Mouse (Mus musculus): ENCODE results near the gene Nek1. TPM values are rescaled to one million over a fixed set of nuclear protein-coding genes. Genes with fewer than 3 reads are reported as not detected.
"Not testable (repeated sequence)": the region's sequence is repeated elsewhere in the genome, so short reads cannot be mapped to it uniquely, and the experiment has no call there.

Gene Nek1
- polyA plus RNA-seq, 1 experiment from 2014 or later = 18.3 TPM

DNA sequence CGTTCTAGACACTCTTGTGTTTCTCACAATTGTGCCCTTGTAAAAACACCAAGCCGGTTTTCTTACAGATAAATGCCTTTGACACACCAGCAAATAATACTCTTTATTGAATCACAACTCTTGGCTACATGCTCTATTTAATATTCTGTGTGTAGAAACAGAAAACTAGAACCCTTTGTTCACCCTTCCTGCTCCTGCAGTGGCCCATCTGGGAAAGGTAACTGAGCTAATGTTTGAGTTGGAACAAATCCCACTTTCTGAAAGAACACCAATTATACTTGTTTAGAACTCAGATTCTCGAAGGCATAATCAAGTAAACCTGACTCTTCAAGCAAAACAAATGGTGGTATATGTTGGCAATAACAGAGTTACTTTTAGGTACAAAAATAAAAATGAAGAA lies 27.3 kb upstream of the Nek1 start:
- Histone ChIP-seq H3K4me3 (no peak overlapping the region), H3K27ac (no peak overlapping the region), H3K36me3 (ENCODE audit: poor library complexity, severe bottlenecking) (no peaks in the 10 kb centered on the region), H3K9ac (no peak overlapping the region), H3K4me1 (peaks cover 8% of the 10 kb centered on the region; the same call in 1 of the 2 replicates), H3K27me3 (no peaks in the 10 kb centered on the region), H3K9me3 (replicated peaks) (no peaks in the 10 kb centered on the region), H3K4me2 (no peak overlapping the region)
- no peak for ATAC-seq
- 48% methylated on average over 3 of the region's 3 CpGs for WGBS

DNA sequence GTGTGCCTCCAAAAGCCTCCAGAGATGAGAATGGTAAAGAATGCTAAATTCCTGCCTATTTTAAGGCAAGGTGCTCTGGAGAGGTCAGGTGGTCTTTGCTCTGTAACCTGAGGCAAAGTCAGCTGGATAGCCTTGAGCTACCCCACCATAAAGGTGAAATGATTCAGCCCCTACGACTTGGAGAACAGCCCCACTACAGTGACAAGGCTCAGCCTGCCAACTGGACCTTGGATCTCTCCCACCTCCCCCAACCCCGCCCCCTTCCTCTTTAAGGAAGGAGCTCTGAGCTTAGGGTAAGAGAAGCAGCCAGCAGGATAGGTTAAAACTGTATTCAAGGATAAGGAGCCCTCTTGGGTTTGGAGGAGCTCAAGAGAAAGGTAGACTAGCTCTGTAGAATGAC lies 23.9 kb upstream of the Nek1 start:
- H3K4me2 ChIP-seq = no peak overlapping the region
- no peak overlapping the region for H3K4me3 ChIP-seq
- H3K9me3 ChIP-seq (replicated peaks) = no peaks in the 10 kb centered on the region
- H3K4me1 ChIP-seq = peaks cover 14% of the 10 kb centered on the region
- H3K27me3 ChIP-seq = no peaks in the 10 kb centered on the region
- ATAC-seq = no peak
- no peak overlapping the region for H3K9ac ChIP-seq
- H3K27ac ChIP-seq = no peak overlapping the region
- H3K36me3 ChIP-seq (ENCODE audit: poor library complexity, severe bottlenecking) = no peaks in the 10 kb centered on the region
- WGBS = 54% methylated on average over 2 of the region's 2 CpGs

DNA sequence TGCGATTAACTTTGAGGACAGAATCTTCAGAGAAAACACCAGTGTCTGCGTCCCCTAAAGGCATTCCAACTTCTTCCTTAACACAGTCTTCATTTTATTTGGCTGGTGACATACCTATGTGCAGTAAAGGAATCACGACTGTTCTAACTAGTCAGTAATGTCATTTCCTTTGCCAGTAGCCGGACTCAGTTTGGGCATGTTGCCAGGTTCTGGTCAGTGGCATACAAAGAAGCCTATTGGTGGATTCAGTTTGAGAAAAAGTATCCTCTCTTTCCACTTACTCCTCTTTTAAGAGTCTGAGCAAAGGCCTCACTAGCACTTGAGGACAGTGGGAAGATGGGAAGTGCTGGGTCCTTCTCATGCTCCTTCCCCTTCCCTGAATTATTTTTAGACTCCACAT lies 21.2 kb upstream of the Nek1 start:
- H3K36me3 ChIP-seq (ENCODE audit: poor library complexity, severe bottlenecking) = no peaks in the 10 kb centered on the region

DNA sequence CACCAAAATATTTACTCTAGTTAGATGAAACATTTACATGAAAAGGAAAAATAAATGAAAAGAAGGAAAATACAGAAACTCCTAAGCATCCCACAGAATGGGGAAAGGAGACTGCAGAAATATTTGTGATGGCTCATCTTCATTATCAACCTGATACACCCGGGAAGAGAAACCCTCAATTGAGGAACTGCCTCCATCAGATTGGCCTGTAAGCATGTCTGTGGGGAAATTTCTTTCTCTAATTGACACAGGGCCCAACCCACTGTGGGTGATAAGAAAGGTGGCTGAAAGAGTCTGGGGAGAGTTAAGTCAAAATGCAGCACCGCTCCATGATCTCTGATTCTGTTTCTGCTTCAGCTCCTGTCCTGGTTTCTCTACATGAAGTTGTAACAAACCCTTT lies 19.5 kb upstream of the Nek1 start:
- no peak for ATAC-seq
- H3K4me2 ChIP-seq = no peak overlapping the region
- H3K36me3 ChIP-seq (ENCODE audit: poor library complexity, severe bottlenecking) = no peaks in the 10 kb centered on the region
- H3K27ac ChIP-seq = no peak overlapping the region
- no peak overlapping the region for H3K4me3 ChIP-seq
- no peak overlapping the region for H3K9ac ChIP-seq
- H3K27me3 ChIP-seq = no peaks in the 10 kb centered on the region
- peaks cover 13% of the 10 kb centered on the region for H3K4me1 ChIP-seq
- WGBS = 91% methylated on average over 2 of the region's 2 CpGs
- no peaks in the 10 kb centered on the region for H3K9me3 ChIP-seq (replicated peaks)

More for the DNA sequence above, 21.2 kb upstream of the Nek1 start:
- Histone ChIP-seq H3K4me2 (no peak overlapping the region), H3K27ac (no peak overlapping the region), H3K9ac (no peak overlapping the region), H3K9me3 (replicated peaks) (no peaks in the 10 kb centered on the region), H3K4me1 (peaks cover 13% of the 10 kb centered on the region), H3K4me3 (no peak overlapping the region), H3K27me3 (no peaks in the 10 kb centered on the region)
- WGBS = 60% methylated on average over 4 of the region's 4 CpGs
- ATAC-seq = no peak

DNA sequence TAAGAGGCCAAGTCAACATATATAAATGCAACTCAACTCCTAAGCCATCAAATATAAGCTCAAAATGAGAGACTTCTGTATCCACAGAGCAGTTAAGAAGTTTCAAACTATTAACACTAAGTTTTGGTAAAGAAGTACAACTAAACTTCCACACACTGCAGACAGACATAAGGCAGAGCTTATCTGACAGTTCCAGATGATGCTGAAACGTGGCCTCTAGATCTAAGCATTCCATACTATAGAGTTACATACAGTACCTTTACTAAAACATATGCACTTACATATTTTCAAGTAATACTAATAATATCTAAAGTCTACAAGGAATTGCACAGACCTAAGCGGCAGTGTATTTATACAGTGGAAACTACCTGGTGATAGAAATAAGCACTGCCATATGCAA lies 18.2 kb upstream of the Nek1 start:
- 88% methylated on average over 2 of the region's 2 CpGs for WGBS

DNA sequence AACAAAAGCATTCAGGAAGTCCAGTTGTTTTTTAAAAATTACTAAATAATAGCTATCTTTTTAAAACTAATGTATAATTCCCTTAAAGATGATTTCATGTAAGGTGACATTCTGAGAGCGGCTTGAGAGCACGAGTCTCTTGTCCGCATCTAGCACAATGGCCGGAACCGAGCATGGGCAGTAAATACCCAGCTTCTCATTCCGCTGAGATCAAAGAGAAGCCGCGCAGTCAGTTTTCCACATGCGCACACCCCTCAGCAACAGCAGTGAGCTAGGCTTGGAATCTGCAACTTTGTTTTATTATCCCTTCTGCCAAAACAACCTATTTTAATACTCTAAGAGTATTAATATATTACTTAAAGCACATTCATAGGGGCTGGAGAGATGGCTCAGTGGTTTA lies 16.2 kb upstream of the Nek1 start:
- 86% methylated on average over 9 of the region's 9 CpGs for WGBS
- H3K4me3 ChIP-seq = no peak overlapping the region
- no peaks in the 10 kb centered on the region for H3K36me3 ChIP-seq (ENCODE audit: poor library complexity, severe bottlenecking)
- no peak overlapping the region for H3K9ac ChIP-seq
- peaks cover 17% of the 10 kb centered on the region for H3K4me1 ChIP-seq
- no peak for ATAC-seq
- H3K27me3 ChIP-seq = no peaks in the 10 kb centered on the region
- no peak overlapping the region for H3K4me2 ChIP-seq
- H3K9me3 ChIP-seq (replicated peaks) = no peaks in the 10 kb centered on the region
- H3K27ac ChIP-seq = no peak overlapping the region

More for the DNA sequence above, 18.2 kb upstream of the Nek1 start:
- Histone ChIP-seq H3K9ac (no peak overlapping the region), H3K4me3 (no peak overlapping the region), H3K27ac (no peak overlapping the region), H3K9me3 (replicated peaks) (no peaks in the 10 kb centered on the region), H3K4me1 (peaks cover 13% of the 10 kb centered on the region), H3K27me3 (no peaks in the 10 kb centered on the region), H3K4me2 (no peak overlapping the region), H3K36me3 (ENCODE audit: poor library complexity, severe bottlenecking) (no peaks in the 10 kb centered on the region)
- no peak for ATAC-seq

DNA sequence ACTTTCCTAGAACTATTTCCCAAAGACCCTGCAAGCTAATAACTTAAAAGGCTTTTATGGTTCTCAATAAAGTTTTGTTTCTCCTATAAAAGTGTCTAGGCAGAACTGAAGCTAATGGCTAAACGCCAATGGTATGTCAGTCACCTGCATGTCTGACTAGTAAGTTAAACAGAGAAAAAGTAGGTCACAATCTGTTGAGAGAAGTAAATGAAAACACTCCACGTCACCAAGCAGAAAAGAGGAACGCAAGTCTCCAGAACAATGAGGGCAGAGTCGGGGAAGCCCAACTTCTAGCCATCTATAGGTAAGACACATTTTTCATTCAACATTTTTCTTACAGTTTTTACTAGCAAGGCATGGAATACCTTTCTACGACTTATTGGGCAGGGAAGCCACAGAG lies 14.5 kb upstream of the Nek1 start:
- no peak overlapping the region for H3K4me3 ChIP-seq
- no peaks in the 10 kb centered on the region for H3K27me3 ChIP-seq
- H3K9ac ChIP-seq = no peak overlapping the region
- no peaks in the 10 kb centered on the region for H3K9me3 ChIP-seq (replicated peaks)
- H3K4me1 ChIP-seq = peaks cover 14% of the 10 kb centered on the region
- ATAC-seq = no peak
- no peaks in the 10 kb centered on the region for H3K36me3 ChIP-seq (ENCODE audit: poor library complexity, severe bottlenecking)
- H3K27ac ChIP-seq = no peak overlapping the region
- 76% methylated on average over 5 of the region's 5 CpGs for WGBS
- H3K4me2 ChIP-seq = no peak overlapping the region

DNA sequence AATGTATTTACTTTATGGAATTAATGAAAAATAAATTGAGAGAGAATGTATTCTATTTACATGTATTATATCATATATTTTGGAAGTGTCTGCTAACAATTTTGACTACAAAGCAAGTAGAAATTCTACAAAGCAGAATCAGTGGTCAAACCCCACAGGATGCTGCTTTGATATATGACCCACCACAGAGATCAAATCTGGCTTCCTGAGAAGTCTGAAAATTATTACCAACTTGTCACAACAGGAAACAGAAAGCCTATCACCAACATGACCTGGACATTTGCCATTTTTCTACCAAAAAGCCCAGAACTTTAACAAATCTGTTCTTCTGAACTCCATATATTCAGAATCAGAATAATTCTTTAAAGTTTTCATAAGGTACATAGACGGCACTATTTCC lies 11.6 kb upstream of the Nek1 start:
- no peaks in the 10 kb centered on the region for H3K36me3 ChIP-seq (ENCODE audit: poor library complexity, severe bottlenecking)
- 42% methylated on average over 1 of the region's 1 CpGs for WGBS
- H3K4me3 ChIP-seq = no peak overlapping the region
- peak overlapping the region; percentile 95 for H3K4me2 ChIP-seq
- H3K9me3 ChIP-seq (replicated peaks) = no peaks in the 10 kb centered on the region
- H3K9ac ChIP-seq = no peak overlapping the region
- no peaks in the 10 kb centered on the region for H3K27me3 ChIP-seq
- peaks cover 21% of the 10 kb centered on the region for H3K4me1 ChIP-seq
- ATAC-seq = no peak
- no peak overlapping the region for H3K27ac ChIP-seq

DNA sequence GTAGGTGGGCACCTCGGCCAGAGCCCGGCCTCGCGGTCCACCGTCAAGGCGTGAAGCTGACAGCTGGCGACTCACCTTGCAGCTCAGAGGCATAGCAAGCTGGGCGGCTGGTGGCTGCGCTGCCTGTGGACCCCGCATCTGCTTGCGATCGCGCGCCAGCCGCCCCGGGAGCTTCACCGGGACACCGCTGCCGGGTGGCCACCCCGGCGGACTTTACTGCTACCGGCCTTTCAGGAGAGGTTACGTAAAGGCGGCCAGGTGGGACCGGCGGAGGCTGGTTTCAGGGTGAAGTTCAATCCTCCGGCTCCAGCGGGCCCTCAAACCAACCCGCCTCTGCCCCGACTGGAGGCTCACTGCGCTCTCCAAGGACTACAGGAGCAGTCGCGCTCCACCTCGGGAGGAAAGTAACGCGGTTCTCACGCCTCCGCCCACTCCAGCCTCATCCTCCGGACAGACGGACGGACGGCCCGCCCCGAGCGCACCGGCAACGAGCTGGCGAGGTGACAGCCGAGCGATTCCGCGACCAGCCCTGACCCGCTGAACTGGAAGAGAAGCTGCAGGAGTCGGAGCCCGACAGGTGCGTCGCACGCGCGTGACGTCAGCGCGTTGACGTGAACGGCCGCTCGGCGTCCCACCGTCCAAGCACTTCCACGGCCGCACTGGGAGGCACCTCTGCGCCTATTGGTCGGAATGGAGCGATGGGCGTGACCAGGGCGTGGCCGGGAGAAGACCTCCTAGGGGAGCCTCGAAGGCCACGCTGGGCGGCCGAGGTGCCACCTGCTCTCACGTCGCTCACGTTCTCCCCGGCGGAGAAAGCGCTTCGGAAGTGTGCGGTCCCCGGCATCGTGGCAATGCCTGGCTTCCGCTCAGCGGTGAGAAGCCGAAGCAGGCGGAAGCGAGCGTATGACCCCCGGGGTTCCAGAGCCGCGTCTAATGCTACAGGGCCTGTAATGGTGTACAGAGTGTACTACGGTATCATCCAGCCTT lies 10.0 kb upstream of the Nek1 start, which contains the start of gene Clcn3:
TSS of gene Clcn3 (minus strand) at position 600 of the 987 bp plus-strand sequence.
- peak within 1 kb of the TSS; percentile 73 for H3K4me3 ChIP-seq
- ATAC-seq = peak; percentile 100
- no peaks in the 10 kb centered on the region for H3K27me3 ChIP-seq
- H3K9me3 ChIP-seq (replicated peaks) = no peaks in the 10 kb centered on the region
- peak within 1 kb of the TSS; percentile 88 for H3K27ac ChIP-seq
- H3K36me3 ChIP-seq (ENCODE audit: poor library complexity, severe bottlenecking) = no peaks in the 10 kb centered on the region
- WGBS = under 1% methylated on average over 100 of the region's 101 CpGs
- peak within 1 kb of the TSS; percentile 95 for H3K4me2 ChIP-seq
- H3K9ac ChIP-seq = peak within 1 kb of the TSS; percentile 88
- H3K4me1 ChIP-seq = peaks cover 21% of the 10 kb centered on the region

DNA sequence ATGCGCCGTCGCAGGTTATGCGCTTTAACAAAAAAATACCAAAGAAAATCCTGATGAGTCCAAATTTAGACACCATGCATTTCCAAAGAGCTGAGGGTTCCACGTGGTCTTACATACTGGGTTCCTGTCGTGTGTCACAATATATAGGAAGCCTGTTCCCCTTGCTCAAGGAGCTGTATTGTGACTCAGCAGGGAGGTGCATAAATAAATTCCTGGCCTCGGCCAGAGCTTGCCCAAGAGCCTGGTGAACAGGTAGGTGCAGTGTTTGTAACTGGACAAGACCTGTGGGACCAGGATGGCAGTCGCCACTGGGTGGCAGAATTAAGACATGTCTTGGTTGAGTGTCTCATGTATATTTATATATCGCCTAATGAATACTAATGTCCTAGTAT lies 9.3 kb upstream of the Nek1 start:
- peak; percentile 74 for ATAC-seq
- 8% methylated on average over 9 of the region's 9 CpGs for WGBS
- peak overlapping the region; percentile 95 for H3K4me2 ChIP-seq

DNA sequence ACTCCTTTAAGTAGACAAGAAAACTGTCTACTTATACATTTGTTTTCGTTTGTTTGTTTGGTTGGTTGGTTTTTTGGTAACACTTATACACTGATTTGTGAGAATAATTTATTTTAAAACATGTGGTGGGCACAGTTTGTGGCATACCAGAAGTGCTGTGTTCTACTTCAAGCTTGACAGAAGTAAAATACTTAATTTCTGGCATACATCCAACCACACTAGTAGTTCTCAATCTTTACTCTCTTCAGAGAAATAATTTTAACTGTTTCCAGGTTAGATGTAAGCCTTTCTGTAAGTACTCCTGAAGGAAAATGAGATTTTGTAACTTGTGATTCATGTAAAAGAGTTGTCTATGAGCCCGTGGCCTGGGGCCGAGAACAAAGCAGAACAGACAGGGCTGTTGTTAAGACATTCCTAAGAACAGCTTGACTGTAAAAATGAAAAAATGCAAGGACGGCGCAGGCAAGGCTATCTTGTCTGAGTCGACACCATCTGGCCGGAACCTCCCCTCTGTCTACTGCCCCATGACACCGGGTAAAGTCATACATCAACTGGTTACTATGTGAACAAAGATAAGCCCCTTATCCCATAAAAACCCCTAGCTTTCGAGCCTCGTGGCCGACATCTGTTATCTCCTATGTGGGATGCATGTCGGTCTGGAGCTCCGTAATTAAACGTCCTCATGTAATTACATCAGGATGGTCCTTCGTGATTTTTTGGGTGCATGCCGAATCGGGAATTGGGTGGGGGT lies 8.6 kb upstream of the Nek1 start:
- not testable (repeated sequence) for ATAC-seq; H3K9me3 ChIP-seq (replicated peaks); H3K4me3 ChIP-seq; H3K27ac ChIP-seq; H3K36me3 ChIP-seq (ENCODE audit: poor library complexity, severe bottlenecking); H3K9ac ChIP-seq; H3K27me3 ChIP-seq
- Histone ChIP-seq H3K4me2 (peak overlapping the region; percentile 95; the same call in 1 of the 2 replicates), H3K4me1 (peaks cover 21% of the 10 kb centered on the region)
- WGBS = 93% methylated on average over 17 of the region's 17 CpGs

More for the DNA sequence above, 9.3 kb upstream of the Nek1 start:
- Histone ChIP-seq H3K4me3 (peak overlapping the region; percentile 73), H3K36me3 (ENCODE audit: poor library complexity, severe bottlenecking) (no peaks in the 10 kb centered on the region), H3K27me3 (no peaks in the 10 kb centered on the region), H3K4me1 (peaks cover 21% of the 10 kb centered on the region), H3K9ac (peak overlapping the region; percentile 69), H3K27ac (peak overlapping the region; percentile 88), H3K9me3 (replicated peaks) (no peaks in the 10 kb centered on the region)

DNA sequence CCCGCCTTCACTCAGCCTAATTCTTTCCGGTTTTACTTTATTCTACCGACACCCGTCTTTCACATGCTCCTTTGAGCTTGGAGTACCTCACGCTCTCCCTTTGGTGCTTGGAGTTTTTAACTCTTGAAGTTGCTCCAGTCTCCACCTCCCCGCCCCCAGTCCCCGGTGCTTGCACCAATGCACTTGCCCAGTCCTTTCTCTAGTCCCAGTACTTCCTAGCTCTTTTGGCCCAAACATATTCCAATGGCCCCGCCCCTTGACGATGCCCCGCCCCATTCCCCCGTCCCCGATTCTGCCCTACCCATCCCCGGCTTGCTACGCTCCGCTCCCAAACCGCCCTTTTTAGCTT lies 460 bp upstream of the Nek1 start:
- no peaks in the 10 kb centered on the region for H3K9me3 ChIP-seq (replicated peaks)
- H3K4me2 ChIP-seq = peak overlapping the region; percentile 85
- peaks cover 13% of the 10 kb centered on the region for H3K4me1 ChIP-seq
- 1% methylated on average over 15 of the region's 16 CpGs for WGBS
- ATAC-seq = no peak; the same call in 1 of the 2 replicates
- H3K36me3 ChIP-seq (ENCODE audit: poor library complexity, severe bottlenecking) = no peaks in the 10 kb centered on the region
- H3K27me3 ChIP-seq = no peaks in the 10 kb centered on the region
- peak overlapping the region; percentile 65 for H3K9ac ChIP-seq
- H3K27ac ChIP-seq = peak overlapping the region; percentile 88
- peak overlapping the region; percentile 84 for H3K4me3 ChIP-seq
